26 mouse cellular contexts compared by ENCODE assay signal in genomic region chr11:62710657-62711056, GRCm38 (mm10). TPM values are rescaled to one million over a fixed set of nuclear protein-coding genes. Genes with fewer than 3 reads are reported as not detected.
DNase-seq lines count a peak whose midpoint lies in the region; ATAC-seq and TF ChIP-seq lines count a peak whose summit lies in the region.
"Had no signal": no experiment of that assay in that cellular context is flagged by ENCODE, and none has a peak within 500 bp of the region (broad histone marks: within the 10 kb centered on the region; RNA-seq: fewer than 3 reads in every experiment).

No protein-coding gene starts in this region.

- H3K27me3 ChIP-seq in heart, embryonic 12.5 days (replicated peaks): no peaks in the 10 kb centered on the region
- H3K27me3 ChIP-seq in heart, adult 2 months (ENCODE audit: control insufficient read depth, insufficient read depth, low read length): no peaks in the 10 kb centered on the region
- no peaks in the 10 kb centered on the region for H3K27me3 ChIP-seq in heart, embryonic 16.5 days (ENCODE audit: control insufficient read depth, insufficient read depth, low read length)
- H3K27me3 ChIP-seq: CH12.LX; forebrain, embryonic 13.5 days; hindbrain, embryonic 13.5 days; Patski had no signal

- intact Hi-C loops in heart, adult 2 months (cut with DNase I): no loop called here

- H3K9ac ChIP-seq in heart, embryonic 12.5 days: no peak overlapping the region
- no peak overlapping the region for H3K9ac ChIP-seq in heart, adult 2 months (ENCODE audit: low read depth, low read length)
- H3K9ac ChIP-seq in heart, embryonic 16.5 days (ENCODE audit: low read length): no peak overlapping the region
- H3K9ac ChIP-seq: forebrain, embryonic 13.5 days; forebrain, postnatal 0 days; hindbrain, embryonic 13.5 days had no signal

- no peak overlapping the region for H3K4me3 ChIP-seq in heart, embryonic 12.5 days
- H3K4me3 ChIP-seq in heart, adult 2 months: no peak overlapping the region
- no peak overlapping the region for H3K4me3 ChIP-seq in heart, embryonic 16.5 days (ENCODE audit: low read length)
- H3K4me3 ChIP-seq: embryonic facial prominence, embryonic 10.5 days; forebrain, embryonic 13.5 days; hindbrain, embryonic 13.5 days had no signal

- peaks cover 30% of the 10 kb centered on the region for H3K36me3 ChIP-seq in heart, embryonic 12.5 days
- no peaks in the 10 kb centered on the region for H3K36me3 ChIP-seq in heart, adult 2 months (ENCODE audit: control insufficient read depth, insufficient read depth, low read length)
- H3K36me3 ChIP-seq in heart, embryonic 16.5 days (ENCODE audit: control insufficient read depth, insufficient read depth): peaks cover 17% of the 10 kb centered on the region

- H3K4me1 ChIP-seq in heart, embryonic 12.5 days (replicated peaks): peaks cover 22% of the 10 kb centered on the region
- no peaks in the 10 kb centered on the region for H3K4me1 ChIP-seq in heart, adult 2 months (ENCODE audit: control insufficient read depth, insufficient read depth, low read length)
- no peaks in the 10 kb centered on the region for H3K4me1 ChIP-seq in heart, embryonic 16.5 days (ENCODE audit: control insufficient read depth, insufficient read depth, low read length)
- H3K4me1 ChIP-seq: embryonic facial prominence, embryonic 10.5 days; forebrain, embryonic 13.5 days; hindbrain, embryonic 13.5 days had no signal

- H3K9me3 ChIP-seq in heart, embryonic 12.5 days (replicated peaks): 0 out of 2 replicates have a peak, but pooled peaks cover 2% of the 10 kb centered on the region
- no peaks in the 10 kb centered on the region for H3K9me3 ChIP-seq in heart, embryonic 16.5 days (replicated peaks; ENCODE audit: control insufficient read depth, low read length)
- H3K9me3 ChIP-seq: embryonic facial prominence, embryonic 10.5 days; forebrain, embryonic 13.5 days; hindbrain, embryonic 13.5 days had no signal

- TF ChIP-seq POLR2A in heart, adult 2 months (IDR thresholded peaks at IDR 0.05; ENCODE audit: insufficient read depth, low read depth, low read length): no peak

- WGBS in heart, embryonic 12.5 days: 59% methylated on average over 5 of the region's 5 CpGs
- whole genome bisulfite sequencing in heart, adult 2 months: 70% methylated on average over 5 of the region's 5 CpGs
- 60% methylated on average over 5 of the region's 5 CpGs for WGBS in heart, embryonic 16.5 days

- DNase-seq in adrenal gland, postnatal 10 days: peak; percentile 10
- no peak for DNase-seq in adrenal gland, postnatal 25 days
- DNase-seq in heart, adult 2 months: no peak
- DNase-seq in heart, adult 8-10 months (ENCODE audit: low spot score): no peak
- DNase-seq: cerebellum, adult 18-20 months; cerebellum, adult 9-11 months; cerebellum, postnatal 36 days; forebrain, postnatal 0 days; gastrocnemius, postnatal 14 days; kidney, adult 11 months; kidney, adult 9 months had no signal

- ATAC-seq in heart, embryonic 12.5 days (ENCODE audit: insufficient number of reproducible peaks, low FRiP score): no peak
- peak; percentile 41; the same call in 1 of the 2 replicates for ATAC-seq in heart, embryonic 16.5 days (replicated peaks; ENCODE audit: extremely low read depth, insufficient read depth, low FRiP score)
- ATAC-seq: activated CD4-positive, CD25-positive, alpha-beta regulatory T cell, adult 4 months; forebrain, embryonic 13.5 days; forebrain, postnatal 0 days; hindbrain, postnatal 0 days; Patski had no signal

- TF ChIP-seq CTCF in heart, adult 2 months (IDR thresholded peaks at IDR 0.05): no peak

- H3K27ac ChIP-seq in heart, embryonic 12.5 days (ENCODE audit: poor library complexity, severe bottlenecking): peak overlapping the region; percentile 30; the same call in 1 of the 2 replicates
- no peak overlapping the region for H3K27ac ChIP-seq in heart, adult 2 months
- H3K27ac ChIP-seq in heart, embryonic 16.5 days (ENCODE audit: low read length): no peak overlapping the region
- H3K27ac ChIP-seq: embryonic facial prominence, embryonic 10.5 days; forebrain, embryonic 13.5 days; hindbrain, embryonic 13.5 days; hindbrain, postnatal 0 days; kidney, postnatal 0 days had no signal

- no peak overlapping the region for H3K4me2 ChIP-seq in heart, embryonic 12.5 days
- no peak overlapping the region for H3K4me2 ChIP-seq in heart, embryonic 16.5 days (ENCODE audit: low read depth, low read length)
- H3K4me2 ChIP-seq: forebrain, embryonic 13.5 days; hindbrain, embryonic 13.5 days had no signal

- TF ChIP-seq EP300 in heart, adult 2 months (IDR thresholded peaks at IDR 0.05; ENCODE audit: insufficient read depth, low read depth, low read length): no peak

- no peaks in the 10 kb centered on the region for H3K79me2 ChIP-seq in heart, adult 2 months (replicated peaks; ENCODE audit: control insufficient read depth, insufficient read depth, low read length)

RNA-seq across cellular contexts. Expression of gene Zfp287, which starts 21.0 kb away (rescaled TPM):
- 1 to 10 TPM; 3.6 to 5.5 TPM for total RNA-seq in adrenal gland, postnatal 10 days (2021)
- total RNA-seq in adrenal gland, postnatal 25 days (2021): 4.4 and 5.4 TPM in 2 replicates
- polyA plus RNA-seq in heart, embryonic 12.5 days (2016; fragmentation: Nextera tagmentation; extraction: Ambion mirVana): 6.3 and 6.4 TPM in 2 replicates
- 1 to 10 TPM; 1.9 to 2.5 TPM for total RNA-seq in heart, adult 2 months (2021)
- 1.4 and 1.9 TPM in 2 replicates for polyA plus RNA-seq in heart, adult 2 months (2012; rRNA removed)
- polyA plus RNA-seq in heart, embryonic 16.5 days (2015; fragmentation: Nextera tagmentation; extraction: Ambion mirVana): 3.9 and 4.1 TPM in 2 replicates
- total RNA-seq in heart, adult 8-10 months (2022): 1 to 10 TPM; 2.4 to 3.3 (median 2.9) TPM

RNA-seq across cellular contexts. Expression of gene Gm10428, which starts 42.2 kb away (rescaled TPM):
- total RNA-seq in adrenal gland, postnatal 10 days (2021): not detected
- total RNA-seq in adrenal gland, postnatal 25 days (2021): not detected in 2 replicates
- not detected in 2 replicates for polyA plus RNA-seq in heart, embryonic 12.5 days (2016; fragmentation: Nextera tagmentation; extraction: Ambion mirVana)
- total RNA-seq in heart, adult 2 months (2021): not detected
- polyA plus RNA-seq in heart, adult 2 months (2012; rRNA removed): not detected in 2 replicates
- polyA plus RNA-seq in heart, embryonic 16.5 days (2015; fragmentation: Nextera tagmentation; extraction: Ambion mirVana): not detected in 2 replicates
- total RNA-seq in heart, adult 8-10 months (2022): not detected
- total RNA-seq: CH12.LX; forebrain, postnatal 0 days; gastrocnemius, adult 18-20 months; gastrocnemius, postnatal 14 days; hematopoietic stem cell, adult 5-6 weeks; hindbrain, postnatal 0 days had no signal
- polyA plus RNA-seq: activated CD4-positive, CD25-positive, alpha-beta regulatory T cell, adult 4 months; embryonic facial prominence, embryonic 10.5 days; embryonic facial prominence, embryonic 14.5 days; forebrain, embryonic 13.5 days; forebrain, postnatal 0 days; gonadal fat pad, adult 2 months; hindbrain, embryonic 13.5 days; hindbrain, postnatal 0 days; intestine, embryonic 14.5 days; Patski had no signal
